In the genomic region with DNA sequence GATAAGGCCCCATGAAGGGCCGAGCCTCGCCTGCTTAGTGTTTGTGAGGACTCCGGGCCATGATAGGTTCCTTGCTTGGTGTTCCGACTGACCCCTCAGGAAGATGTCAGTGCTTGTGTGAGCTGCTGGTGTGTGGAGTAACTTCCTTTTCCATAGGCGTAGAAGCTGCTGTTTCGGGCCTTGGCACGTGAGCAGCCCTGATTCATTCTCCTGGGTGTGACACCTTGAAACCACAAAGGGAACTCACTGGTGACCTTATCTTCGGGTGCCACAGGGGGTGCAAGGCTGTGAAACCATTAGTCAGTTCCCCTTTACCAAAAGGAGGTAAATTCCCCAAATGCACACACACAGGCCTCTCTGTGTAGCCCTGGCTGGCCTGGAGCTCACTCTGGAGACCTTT, we compare ENCODE assay signal across 10 mouse cellular contexts. TPM values are rescaled to one million over a fixed set of nuclear protein-coding genes. Genes with fewer than 3 reads are reported as not detected.
A peak's percentile ranks its signal among the peaks of the same experiment; 100 is the strongest.
DNase-seq lines count a peak whose midpoint lies in the region; ATAC-seq and TF ChIP-seq lines count a peak whose summit lies in the region.
"Had no signal": no experiment of that assay in that cellular context is flagged by ENCODE, and none has a peak within 500 bp of the region (broad histone marks: within the 10 kb centered on the region; RNA-seq: fewer than 3 reads in every experiment).

No protein-coding gene starts in this region.

- no peak overlapping the region for H3K4me3 ChIP-seq in heart, embryonic 12.5 days
- no peak overlapping the region for H3K4me3 ChIP-seq in heart, embryonic 11.5 days (ENCODE audit: low read depth, low read length)
- no peak overlapping the region for H3K4me3 ChIP-seq in liver, embryonic 14.5 days (ENCODE audit: insufficient read depth in 1 of 2, low read depth in 2 of 2, low read length in 2 of 2)

- no peak overlapping the region for H3K9ac ChIP-seq in heart, embryonic 12.5 days
- H3K9ac ChIP-seq in heart, embryonic 11.5 days (ENCODE audit: low read depth, low read length), result no peak overlapping the region
- H3K9ac ChIP-seq in liver, embryonic 14.5 days (replicated peaks), result no peak overlapping the region

- DNase-seq in adrenal gland, postnatal 25 days, result peak; percentile 33
- peak in 1 of 3 experiments; percentile 53 for DNase-seq in liver, embryonic 14.5 days (ENCODE audit: low read depth in 3 of 3, low spot score in 3 of 3)
- DNase-seq in spleen, adult 18-20 months, result peak; percentile 52 to 68
- DNase-seq in embryo, embryonic 9.5 days (ENCODE audit: extremely low spot score), result no peak
- DNase-seq in frontal cortex, postnatal 25 days (ENCODE audit: low spot score in 2 of 2), result no peak
- DNase-seq in kidney, postnatal 4 days, result no peak
- DNase-seq: cerebellum, adult 11 months had no signal

- H3K4me2 ChIP-seq in heart, embryonic 12.5 days, result no peak overlapping the region
- no peak overlapping the region for H3K4me2 ChIP-seq in heart, embryonic 11.5 days
- no peak overlapping the region for H3K4me2 ChIP-seq in liver, embryonic 14.5 days (ENCODE audit: low read depth)

- 57% methylated on average over 8 of the region's 8 CpGs for WGBS in heart, embryonic 12.5 days
- 69% methylated on average over 8 of the region's 8 CpGs for WGBS in heart, embryonic 11.5 days (ENCODE audit: insufficient replicate concordance)
- 17% methylated on average over 8 of the region's 8 CpGs for WGBS in liver, embryonic 14.5 days (ENCODE audit: insufficient replicate concordance)

- H3K27me3 ChIP-seq in heart, embryonic 12.5 days (replicated peaks), result no peaks in the 10 kb centered on the region
- H3K27me3 ChIP-seq in heart, embryonic 11.5 days (ENCODE audit: control insufficient read depth, insufficient read depth, low read length), result no peaks in the 10 kb centered on the region
- H3K27me3 ChIP-seq in liver, embryonic 14.5 days (ENCODE audit: control insufficient read depth, insufficient read depth, low read length), result no peaks in the 10 kb centered on the region

- H3K9me3 ChIP-seq in heart, embryonic 12.5 days (replicated peaks), result no peaks in the 10 kb centered on the region
- H3K9me3 ChIP-seq in heart, embryonic 11.5 days (replicated peaks; ENCODE audit: control insufficient read depth, low read length), result no peaks in the 10 kb centered on the region
- H3K9me3 ChIP-seq in liver, embryonic 14.5 days (ENCODE audit: control insufficient read depth, low read length), result no peaks in the 10 kb centered on the region

- peaks cover 48% of the 10 kb centered on the region for H3K36me3 ChIP-seq in heart, embryonic 12.5 days
- peaks cover 10% of the 10 kb centered on the region; the same call in 1 of the 2 replicates for H3K36me3 ChIP-seq in heart, embryonic 11.5 days (ENCODE audit: control insufficient read depth, insufficient read depth, low read length)
- H3K36me3 ChIP-seq in liver, embryonic 14.5 days (replicated peaks; ENCODE audit: control insufficient read depth, insufficient read depth, low read depth), result peaks cover 78% of the 10 kb centered on the region

- peak overlapping the region; percentile 40; the same call in 1 of the 2 replicates for H3K27ac ChIP-seq in heart, embryonic 12.5 days (ENCODE audit: poor library complexity, severe bottlenecking)
- H3K27ac ChIP-seq in heart, embryonic 11.5 days (ENCODE audit: low read depth, low read length), result no peak overlapping the region
- H3K27ac ChIP-seq in liver, embryonic 14.5 days, result no peak overlapping the region
- H3K27ac ChIP-seq: hindbrain, postnatal 0 days had no signal

- H3K4me1 ChIP-seq in heart, embryonic 12.5 days (replicated peaks), result peaks cover 37% of the 10 kb centered on the region
- H3K4me1 ChIP-seq in heart, embryonic 11.5 days (ENCODE audit: control insufficient read depth, insufficient read depth, low read length), result peaks cover 21% of the 10 kb centered on the region
- peaks cover 8 to 13% of the 10 kb centered on the region in 2 experiments for H3K4me1 ChIP-seq in liver, embryonic 14.5 days (replicated peaks; ENCODE audit: control insufficient read depth in 2 of 2, insufficient read depth in 2 of 2, low read length in 1 of 2)

- ATAC-seq in heart, embryonic 12.5 days (ENCODE audit: insufficient number of reproducible peaks, low FRiP score), result peak; percentile 54; the same call in 1 of the 2 replicates
- ATAC-seq in heart, embryonic 11.5 days (replicated peaks; ENCODE audit: insufficient number of reproducible peaks, low FRiP score, low TSS enrichment), result no peak
- ATAC-seq in liver, embryonic 14.5 days (ENCODE audit: insufficient read depth), result peak; percentile 43; the same call in 1 of the 2 replicates
- ATAC-seq: hindbrain, postnatal 0 days had no signal

- TF ChIP-seq EP300 in liver, embryonic 14.5 days (IDR thresholded peaks at IDR 0.05; ENCODE audit: low read depth), result no peak

- TF ChIP-seq CTCF in liver, embryonic 14.5 days (IDR thresholded peaks at IDR 0.05; ENCODE audit: low read depth), result no peak

RNA-seq across cellular contexts. Expression of a gene that starts 43.0 kb away (rescaled TPM):
- polyA plus RNA-seq in heart, embryonic 12.5 days (2016; fragmentation: Nextera tagmentation; extraction: Ambion mirVana), result 68.1 and 68.8 TPM in 2 replicates
- polyA plus RNA-seq in heart, embryonic 11.5 days (2014; fragmentation: Nextera tagmentation; extraction: Ambion mirVana), result 69.9 and 72.4 TPM in 2 replicates
- 93.4 and 102 TPM in 2 replicates for total RNA-seq in adrenal gland, postnatal 25 days (2021)
- 94.7 and 121 TPM in 2 replicates for polyA plus RNA-seq in liver, embryonic 14.5 days (2012; rRNA removed)
- 123 and 139 TPM in 2 replicates for polyA plus RNA-seq in liver, embryonic 14.5 days (2014; fragmentation: Nextera tagmentation; extraction: Ambion mirVana)

Comparison
In these comparisons a context has a peak if more than half of its experiments do, and no peak if none do; other contexts are left out.
1. DNase-seq: peak in adrenal gland, postnatal 25 days (single experiment) and spleen, adult 18-20 months (2 of 2); none in embryo, embryonic 9.5 days (single experiment), frontal cortex, postnatal 25 days (0 of 2) and kidney, postnatal 4 days (0 of 2).